Mouse (Mus musculus): ENCODE data around the gene Rock2.

GRCm38 (mm10) chr12:16934423-16934822, 39.7 kb downstream of the Rock2 start:
- TF ChIP-seq CTCF (IDR thresholded peaks at IDR 0.05; ENCODE audit: low read depth, low read length), result no peak
- no peak for TF ChIP-seq GATA1 (IDR thresholded peaks at IDR 0.05; ENCODE audit: borderline replicate concordance, low read length)
- no peak for TF ChIP-seq TAL1 (conservative IDR thresholded peaks at IDR 0.05; ENCODE audit: low read depth, low read length)
